Mouse (Mus musculus): Measurements from ENCODE around the gene Med24. TPM values are rescaled to one million over a fixed set of nuclear protein-coding genes. Genes with fewer than 3 reads are reported as not detected.
"Not testable (repeated sequence)": the region's sequence is repeated elsewhere in the genome, so short reads cannot be mapped to it uniquely, and the experiment has no call there.

The Med24 gene
- total RNA-seq, 2 experiments from 2014 or later = 96.8 to 99.4 TPM

GRCm38 (mm10) chr11:98660517-98660916 lies 68.7 kb downstream of the Med24 start:
- intact Hi-C loops (cut with DNase I) = no loop called here

DNA sequence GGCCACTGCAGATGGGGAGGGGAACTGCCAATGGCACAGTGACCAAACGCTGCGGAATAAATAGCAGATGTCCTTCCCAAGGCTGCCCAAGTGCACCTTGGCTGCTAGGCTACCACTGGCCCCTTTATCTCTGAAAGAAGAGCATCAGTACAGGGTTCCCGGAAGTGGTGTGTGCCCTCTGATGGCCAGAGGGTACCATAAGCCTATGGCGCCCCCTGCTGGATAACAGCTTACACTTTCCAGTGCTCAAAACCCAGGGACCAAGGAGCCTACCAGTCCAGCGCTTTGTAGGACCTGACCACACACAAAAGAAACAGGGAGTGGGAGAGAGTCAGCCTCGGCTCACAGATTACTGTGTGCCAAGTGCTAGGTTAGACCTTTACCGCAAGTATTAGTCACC lies 74.2 kb downstream of the Med24 start:
- intact Hi-C loops (cut with DNase I) = not testable (repeated sequence)

More at GRCm38 (mm10) chr11:98660517-98660916, 68.7 kb downstream of the Med24 start:
- DNase-seq = peak; percentile 34

More for the DNA sequence above, 74.2 kb downstream of the Med24 start:
- peak; percentile 58 for DNase-seq

Other genes starting within 250 kb of the Med24 start
- gene Ikzf3, start 183.4 kb downstream of the Med24 start, total RNA-seq (2021) = under 1 TPM; 0.38 to 0.46 TPM
- gene Zpbp2, start 178.3 kb downstream of the Med24 start, total RNA-seq (2021) = not detected
- 10 to 100 TPM; 60.7 to 64.9 TPM for gene Ormdl3, start 142.1 kb downstream of the Med24 start, total RNA-seq (2021)
- not detected for gene Lrrc3c, start 131.1 kb downstream of the Med24 start, total RNA-seq (2021)
- 10 to 100 TPM; 24.2 to 26.4 TPM for gene Gm12355, start 103.8 kb downstream of the Med24 start, total RNA-seq (2021)
- not detected for gene Gsdma3, start 103.1 kb downstream of the Med24 start, total RNA-seq (2021)
- not detected for gene Gsdma2, start 82.7 kb downstream of the Med24 start, total RNA-seq (2021)
- not detected for gene Gsdma, start 65.1 kb downstream of the Med24 start, total RNA-seq (2021)
- 100 to 1,000 TPM; 131 to 145 TPM for gene Psmd3, start 46.9 kb downstream of the Med24 start, total RNA-seq (2021)
- gene Csf3, start 28.2 kb downstream of the Med24 start, total RNA-seq (2021) = not detected
- gene Thra, start 11.2 kb upstream of the Med24 start, total RNA-seq (2021) = 1,000 to 10,000 TPM; 1,274 to 1,289 TPM
- 10 to 100 TPM; 31.9 TPM for gene Nr1d1, start 45.9 kb upstream of the Med24 start, total RNA-seq (2021)
- 100 to 1,000 TPM; 163 to 166 TPM for gene Msl1, start 66.1 kb upstream of the Med24 start, total RNA-seq (2021)
- gene Casc3, start 75.5 kb upstream of the Med24 start, total RNA-seq (2021) = 10 to 100 TPM; 61.0 to 67.1 TPM
- gene Rapgefl1, start 107.3 kb upstream of the Med24 start, total RNA-seq (2021) = 10 to 100 TPM; 87.3 to 91.8 TPM
- gene Wipf2, start 134.2 kb upstream of the Med24 start, total RNA-seq (2021) = 10 to 100 TPM; 22.1 to 24.3 TPM
- 1 to 10 TPM; 1.4 to 1.8 TPM for gene Cdc6, start 178.4 kb upstream of the Med24 start, total RNA-seq (2021)
- gene Rara, start 198.4 kb upstream of the Med24 start, total RNA-seq (2021) = 10 to 100 TPM; 20.3 to 21.5 TPM